Mouse (Mus musculus): ENCODE results near the gene Klhl31. TPM values are rescaled to one million over a fixed set of nuclear protein-coding genes. Genes with fewer than 3 reads are reported as not detected.

The Klhl31 gene
- polyA plus RNA-seq, 1 experiment: 7.4 TPM

GRCm38 (mm10) chr9:77610811-77611210, 25.5 kb upstream of the Klhl31 start:
- Histone ChIP-seq H3K4me2 (ENCODE audit: low read depth) (no peak overlapping the region), H3K79me2 (ENCODE audit: control insufficient read depth, insufficient read depth) (no peaks in the 10 kb centered on the region), H3K4me3 (no peak overlapping the region), H3ac (ENCODE audit: control insufficient read depth, insufficient read length) (no peak overlapping the region), H3K36me3 (ENCODE audit: control insufficient read depth, insufficient read depth) (no peaks in the 10 kb centered on the region), H3K27me3 (ENCODE audit: control insufficient read depth, insufficient read depth, insufficient read length) (no peaks in the 10 kb centered on the region)
- no peak for TF ChIP-seq TCF3 (IDR thresholded peaks at IDR 0.05; ENCODE audit: insufficient read length, low read depth)
- TF ChIP-seq USF1 (IDR thresholded peaks at IDR 0.05; ENCODE audit: low read depth): no peak
- no peak for TF ChIP-seq CEBPB (IDR thresholded peaks at IDR 0.05; ENCODE audit: insufficient read depth, poor library complexity, severe bottlenecking)
- no peak for TF ChIP-seq E2F4 (IDR thresholded peaks at IDR 0.05; ENCODE audit: insufficient read depth)
- no peak for TF ChIP-seq REST (IDR thresholded peaks at IDR 0.05; ENCODE audit: insufficient read depth, insufficient read length)
- no peak for TF ChIP-seq TCF12 (IDR thresholded peaks at IDR 0.05; ENCODE audit: insufficient read depth, poor library complexity, severe bottlenecking)

GRCm38 (mm10) chr9:77612349-77612748, 24.0 kb upstream of the Klhl31 start:
- H3K36me3 ChIP-seq (ENCODE audit: control insufficient read depth, insufficient read depth): no peaks in the 10 kb centered on the region
- H3K27me3 ChIP-seq (ENCODE audit: control insufficient read depth, insufficient read depth, insufficient read length): no peaks in the 10 kb centered on the region
- H3K4me2 ChIP-seq (ENCODE audit: low read depth): no peak overlapping the region
- no peak overlapping the region for H3ac ChIP-seq (ENCODE audit: control insufficient read depth, insufficient read length)
- TF ChIP-seq E2F4 (IDR thresholded peaks at IDR 0.05; ENCODE audit: insufficient read depth) (no peak), USF1 (IDR thresholded peaks at IDR 0.05; ENCODE audit: low read depth) (no peak), POLR2A (IDR thresholded peaks at IDR 0.05; ENCODE audit: insufficient read length, low read depth) (no peak), POLR2AphosphoS2 (IDR thresholded peaks at IDR 0.05; ENCODE audit: insufficient read length, low read depth) (no peak), MYOG (IDR thresholded peaks at IDR 0.05; ENCODE audit: control insufficient read depth in 1 of 3, insufficient read depth in 1 of 3, insufficient read length in 2 of 3, low read depth in 2 of 3) (no peak), MAX (IDR thresholded peaks at IDR 0.05; ENCODE audit: low read depth) (no peak), MYOD1 (IDR thresholded peaks at IDR 0.05; ENCODE audit: control insufficient read depth in 1 of 3, insufficient read length in 2 of 3, low read depth in 2 of 3) (no peak), CEBPB (IDR thresholded peaks at IDR 0.05; ENCODE audit: insufficient read depth, poor library complexity, severe bottlenecking) (no peak), REST (IDR thresholded peaks at IDR 0.05; ENCODE audit: insufficient read depth, insufficient read length) (no peak), SRF (IDR thresholded peaks at IDR 0.05; ENCODE audit: control insufficient read depth, insufficient read length, low read depth) (no peak), TCF12 (IDR thresholded peaks at IDR 0.05; ENCODE audit: insufficient read depth, poor library complexity, severe bottlenecking) (no peak), TCF3 (IDR thresholded peaks at IDR 0.05; ENCODE audit: insufficient read length, low read depth) (no peak)
- H3K4me3 ChIP-seq: no peak overlapping the region
- H3K79me2 ChIP-seq (ENCODE audit: control insufficient read depth, insufficient read depth): no peaks in the 10 kb centered on the region

- no peak overlapping the region for H3K4me3 ChIP-seq
- H3K27me3 ChIP-seq (ENCODE audit: control insufficient read depth, insufficient read depth, insufficient read length): no peaks in the 10 kb centered on the region
- H3ac ChIP-seq (ENCODE audit: control insufficient read depth, insufficient read length): no peak overlapping the region
- H3K36me3 ChIP-seq (ENCODE audit: control insufficient read depth, insufficient read depth): no peaks in the 10 kb centered on the region
- no peaks in the 10 kb centered on the region for H3K79me2 ChIP-seq (ENCODE audit: control insufficient read depth, insufficient read depth)
- peak overlapping the region; percentile 56 for H3K4me2 ChIP-seq (ENCODE audit: low read depth)
- no peak for TF ChIP-seq POLR2A (IDR thresholded peaks at IDR 0.05; ENCODE audit: insufficient read length, low read depth)
- TF ChIP-seq MYOG (IDR thresholded peaks at IDR 0.05; ENCODE audit: control insufficient read depth in 1 of 3, insufficient read depth in 1 of 3, insufficient read length in 2 of 3, low read depth in 2 of 3): peak in 2 of 3 experiments; percentile 8 to 89
- peak; percentile 49 to 63 (median 50) for TF ChIP-seq MYOD1 (IDR thresholded peaks at IDR 0.05; ENCODE audit: control insufficient read depth in 1 of 3, insufficient read length in 2 of 3, low read depth in 2 of 3)
- TF ChIP-seq TCF12 (IDR thresholded peaks at IDR 0.05; ENCODE audit: insufficient read depth, poor library complexity, severe bottlenecking): peak; percentile 42
Observed at GRCm38 (mm10) chr9:77615868-77616267, 20.4 kb upstream of the Klhl31 start.

GRCm38 (mm10) chr9:77616796-77617195, 19.5 kb upstream of the Klhl31 start:
- H3ac ChIP-seq (ENCODE audit: control insufficient read depth, insufficient read length): no peak overlapping the region
- no peaks in the 10 kb centered on the region for H3K36me3 ChIP-seq (ENCODE audit: control insufficient read depth, insufficient read depth)
- H3K79me2 ChIP-seq (ENCODE audit: control insufficient read depth, insufficient read depth): no peaks in the 10 kb centered on the region
- TF ChIP-seq SRF (IDR thresholded peaks at IDR 0.05; ENCODE audit: control insufficient read depth, insufficient read length, low read depth): no peak
- TF ChIP-seq E2F4 (IDR thresholded peaks at IDR 0.05; ENCODE audit: insufficient read depth): no peak
- TF ChIP-seq MYOD1 (IDR thresholded peaks at IDR 0.05; ENCODE audit: control insufficient read depth in 1 of 3, insufficient read length in 2 of 3, low read depth in 2 of 3): no peak
- no peak for TF ChIP-seq POLR2AphosphoS2 (IDR thresholded peaks at IDR 0.05; ENCODE audit: insufficient read length, low read depth)
- no peak for TF ChIP-seq TCF3 (IDR thresholded peaks at IDR 0.05; ENCODE audit: insufficient read length, low read depth)
- no peak for TF ChIP-seq REST (IDR thresholded peaks at IDR 0.05; ENCODE audit: insufficient read depth, insufficient read length)
- TF ChIP-seq MAX (IDR thresholded peaks at IDR 0.05; ENCODE audit: low read depth): no peak
- no peak for TF ChIP-seq TCF12 (IDR thresholded peaks at IDR 0.05; ENCODE audit: insufficient read depth, poor library complexity, severe bottlenecking)
- no peak for TF ChIP-seq USF1 (IDR thresholded peaks at IDR 0.05; ENCODE audit: low read depth)
- TF ChIP-seq POLR2A (IDR thresholded peaks at IDR 0.05; ENCODE audit: insufficient read length, low read depth): no peak
- TF ChIP-seq CEBPB (IDR thresholded peaks at IDR 0.05; ENCODE audit: insufficient read depth, poor library complexity, severe bottlenecking): no peak
- TF ChIP-seq MYOG (IDR thresholded peaks at IDR 0.05; ENCODE audit: control insufficient read depth in 1 of 3, insufficient read depth in 1 of 3, insufficient read length in 2 of 3, low read depth in 2 of 3): no peak
- no peaks in the 10 kb centered on the region for H3K27me3 ChIP-seq (ENCODE audit: control insufficient read depth, insufficient read depth, insufficient read length)
- H3K4me2 ChIP-seq (ENCODE audit: low read depth): peak overlapping the region; percentile 32
- H3K4me3 ChIP-seq: no peak overlapping the region

DNA sequence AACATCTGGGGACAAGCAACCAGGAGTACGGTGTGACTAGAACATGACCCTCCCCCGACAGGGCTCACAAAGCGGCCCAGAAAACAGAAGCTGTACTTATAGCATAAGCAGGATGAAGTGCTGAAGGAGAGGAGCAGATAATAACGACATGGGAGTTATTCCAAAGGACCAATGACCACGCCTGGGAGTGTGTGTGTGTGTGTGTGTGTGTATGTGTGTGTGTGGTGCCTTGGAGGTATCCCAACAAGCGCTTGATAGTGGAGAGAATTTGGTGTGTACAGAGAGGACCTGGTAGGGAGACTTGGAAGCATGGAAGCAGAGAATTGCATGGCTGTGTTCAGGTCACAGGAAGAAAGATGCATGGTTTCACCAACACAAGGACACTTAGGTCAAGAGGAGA, 18.5 kb upstream of the Klhl31 start:
- H3K36me3 ChIP-seq (ENCODE audit: control insufficient read depth, insufficient read depth): no peaks in the 10 kb centered on the region
- H3ac ChIP-seq (ENCODE audit: control insufficient read depth, insufficient read length): no peak overlapping the region
- H3K4me2 ChIP-seq (ENCODE audit: low read depth): no peak overlapping the region
- no peaks in the 10 kb centered on the region for H3K79me2 ChIP-seq (ENCODE audit: control insufficient read depth, insufficient read depth)
- H3K4me3 ChIP-seq: no peak overlapping the region
- no peak for TF ChIP-seq POLR2AphosphoS2 (IDR thresholded peaks at IDR 0.05; ENCODE audit: insufficient read length, low read depth)
- no peak for TF ChIP-seq MYOD1 (IDR thresholded peaks at IDR 0.05; ENCODE audit: control insufficient read depth in 1 of 3, insufficient read length in 2 of 3, low read depth in 2 of 3)
- TF ChIP-seq E2F4 (IDR thresholded peaks at IDR 0.05; ENCODE audit: insufficient read depth): no peak
- no peak for TF ChIP-seq CEBPB (IDR thresholded peaks at IDR 0.05; ENCODE audit: insufficient read depth, poor library complexity, severe bottlenecking)
- no peak for TF ChIP-seq REST (IDR thresholded peaks at IDR 0.05; ENCODE audit: insufficient read depth, insufficient read length)
- TF ChIP-seq TCF12 (IDR thresholded peaks at IDR 0.05; ENCODE audit: insufficient read depth, poor library complexity, severe bottlenecking): no peak
- TF ChIP-seq MYOG (IDR thresholded peaks at IDR 0.05; ENCODE audit: control insufficient read depth in 1 of 3, insufficient read depth in 1 of 3, insufficient read length in 2 of 3, low read depth in 2 of 3): no peak
- no peak for TF ChIP-seq TCF3 (IDR thresholded peaks at IDR 0.05; ENCODE audit: insufficient read length, low read depth)
- TF ChIP-seq SRF (IDR thresholded peaks at IDR 0.05; ENCODE audit: control insufficient read depth, insufficient read length, low read depth): no peak
- TF ChIP-seq POLR2A (IDR thresholded peaks at IDR 0.05; ENCODE audit: insufficient read length, low read depth): no peak
- TF ChIP-seq USF1 (IDR thresholded peaks at IDR 0.05; ENCODE audit: low read depth): no peak
- TF ChIP-seq MAX (IDR thresholded peaks at IDR 0.05; ENCODE audit: low read depth): no peak
- H3K27me3 ChIP-seq (ENCODE audit: control insufficient read depth, insufficient read depth, insufficient read length): no peaks in the 10 kb centered on the region
